Mouse (Mus musculus): ENCODE data around the gene Gm28048. TPM values are rescaled to one million over a fixed set of nuclear protein-coding genes. Genes with fewer than 3 reads are reported as not detected.

Gene Gm28048
- polyA plus RNA-seq (2015; fragmentation: Nextera tagmentation; extraction: Ambion mirVana): 24.4 and 24.7 TPM in 2 replicates

DNA sequence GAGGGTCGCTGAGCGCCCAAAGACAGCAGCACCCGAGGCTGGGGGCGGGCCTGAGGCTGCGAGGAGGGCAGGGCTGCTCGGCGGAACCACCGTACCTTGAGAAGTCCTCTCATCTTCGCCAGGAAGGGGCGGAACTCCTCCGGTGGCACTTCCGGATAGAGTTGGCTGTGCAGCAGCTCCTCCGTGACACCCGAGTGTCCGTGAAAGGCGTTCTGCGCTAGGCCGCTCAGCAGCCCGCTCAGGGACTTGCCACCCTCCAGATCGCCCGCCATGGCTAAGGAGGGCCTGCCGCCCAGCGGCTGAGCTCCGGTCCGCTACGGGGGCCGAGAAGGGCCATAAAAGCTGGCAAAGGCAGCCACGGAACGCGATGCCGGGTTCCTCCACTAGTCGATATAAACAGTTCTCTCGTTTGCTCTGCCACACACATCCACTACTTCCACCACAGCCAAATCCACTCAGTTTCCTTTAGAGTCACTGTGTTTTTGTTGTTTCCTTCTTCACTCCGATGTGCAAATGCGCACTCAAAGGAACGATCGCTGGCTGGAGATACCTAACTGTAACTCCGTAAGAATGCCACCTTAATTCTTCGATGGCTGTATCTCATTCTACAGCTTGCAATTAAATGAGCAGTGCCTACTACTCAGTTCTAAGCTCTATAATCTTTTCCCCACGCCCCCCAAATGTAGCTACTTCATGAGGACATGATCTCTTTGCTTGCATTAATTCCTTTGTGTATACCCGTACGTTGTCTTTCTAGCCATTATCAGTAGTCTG lies at the start of gene Gm28048, which contains the start of gene Commd1:
Gene Gm28048 (minus strand): TSS at position 107 of the 774 bp plus-strand sequence.
Gene Commd1 (minus strand): TSS at position 399 of the 774 bp plus-strand sequence.
- H3K27me3 ChIP-seq (ENCODE audit: insufficient read depth, low read length): no peaks in the 10 kb centered on the region
- H3K4me3 ChIP-seq (ENCODE audit: low read length): peak within 1 kb of the TSS; percentile 61
- H3K9ac ChIP-seq (replicated peaks; ENCODE audit: low read length): peak within 1 kb of the TSS; percentile 89
- peak; percentile 96 for ATAC-seq (ENCODE audit: low FRiP score, low TSS enrichment)
- peaks cover 7% of the 10 kb centered on the region; the same call in 1 of the 2 replicates for H3K36me3 ChIP-seq (ENCODE audit: insufficient read depth, low read length)
- H3K27ac ChIP-seq (ENCODE audit: low read length): peak within 1 kb of the TSS; percentile 98
- H3K4me2 ChIP-seq (replicated peaks; ENCODE audit: low read depth, low read length): peak within 1 kb of the TSS; percentile 86
- peaks cover 13% of the 10 kb centered on the region for H3K4me1 ChIP-seq (ENCODE audit: insufficient read depth, low read length)
- no peaks in the 10 kb centered on the region for H3K9me3 ChIP-seq (ENCODE audit: low read length)
- 3% methylated on average over 42 of the region's 42 CpGs for WGBS

DNA sequence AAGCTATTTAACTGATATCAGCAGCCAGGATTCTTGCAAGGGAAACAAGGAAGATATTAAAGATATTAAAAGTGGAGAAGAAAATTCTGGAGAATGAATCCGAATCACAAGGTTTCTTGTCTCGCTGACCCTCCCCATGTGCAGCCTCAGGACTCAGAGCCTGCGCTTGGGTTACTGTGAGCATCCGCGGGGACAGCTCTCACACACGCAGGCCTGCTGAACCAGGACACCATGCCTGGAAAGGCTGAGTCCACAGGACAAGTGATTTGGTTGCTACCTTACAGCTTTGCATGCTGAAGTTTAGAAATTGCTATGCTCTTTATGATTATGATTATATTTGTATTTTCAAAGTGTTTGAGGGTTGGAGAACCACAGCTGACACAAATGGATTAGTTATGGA lies 47.5 kb upstream of the Gm28048 start:
- H3K36me3 ChIP-seq (ENCODE audit: insufficient read depth, low read length): no peaks in the 10 kb centered on the region
- no peak overlapping the region for H3K4me2 ChIP-seq (replicated peaks; ENCODE audit: low read depth, low read length)
- no peak overlapping the region for H3K9ac ChIP-seq (replicated peaks; ENCODE audit: low read length)
- no peaks in the 10 kb centered on the region for H3K9me3 ChIP-seq (ENCODE audit: low read length)
- no peak for ATAC-seq (ENCODE audit: low FRiP score, low TSS enrichment)
- no peaks in the 10 kb centered on the region for H3K4me1 ChIP-seq (ENCODE audit: insufficient read depth, low read length)
- H3K27me3 ChIP-seq (ENCODE audit: insufficient read depth, low read length): no peaks in the 10 kb centered on the region
- H3K27ac ChIP-seq (ENCODE audit: low read length): no peak overlapping the region
- 82% methylated on average over 6 of the region's 6 CpGs for WGBS
- no peak overlapping the region for H3K4me3 ChIP-seq (ENCODE audit: low read length)

DNA sequence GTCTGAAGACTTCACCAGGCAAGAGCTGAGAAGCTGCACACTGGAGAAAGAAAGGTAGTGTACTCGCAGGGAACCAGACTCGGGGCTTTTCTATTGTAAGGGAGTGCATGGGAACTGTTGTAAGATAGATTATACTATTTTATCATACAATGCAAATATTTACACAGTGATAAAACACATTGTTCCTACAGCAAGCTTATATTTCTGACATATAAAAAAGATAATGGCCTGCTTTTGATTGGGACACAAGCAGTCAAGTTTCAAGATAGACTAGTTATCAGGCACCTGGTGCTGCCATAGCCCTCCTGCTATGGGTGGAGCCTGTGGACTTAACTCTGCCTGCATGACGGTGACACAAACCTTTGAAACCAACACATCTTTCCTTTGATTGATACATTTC lies 47.1 kb upstream of the Gm28048 start:
- Histone ChIP-seq H3K27ac (ENCODE audit: low read length) (no peak overlapping the region), H3K27me3 (ENCODE audit: insufficient read depth, low read length) (no peaks in the 10 kb centered on the region), H3K36me3 (ENCODE audit: insufficient read depth, low read length) (no peaks in the 10 kb centered on the region), H3K9ac (replicated peaks; ENCODE audit: low read length) (no peak overlapping the region), H3K4me3 (ENCODE audit: low read length) (no peak overlapping the region), H3K4me1 (ENCODE audit: insufficient read depth, low read length) (no peaks in the 10 kb centered on the region), H3K4me2 (replicated peaks; ENCODE audit: low read depth, low read length) (no peak overlapping the region), H3K9me3 (ENCODE audit: low read length) (no peaks in the 10 kb centered on the region)
- 72% methylated on average over 3 of the region's 3 CpGs for WGBS
- no peak for ATAC-seq (ENCODE audit: low FRiP score, low TSS enrichment)

DNA sequence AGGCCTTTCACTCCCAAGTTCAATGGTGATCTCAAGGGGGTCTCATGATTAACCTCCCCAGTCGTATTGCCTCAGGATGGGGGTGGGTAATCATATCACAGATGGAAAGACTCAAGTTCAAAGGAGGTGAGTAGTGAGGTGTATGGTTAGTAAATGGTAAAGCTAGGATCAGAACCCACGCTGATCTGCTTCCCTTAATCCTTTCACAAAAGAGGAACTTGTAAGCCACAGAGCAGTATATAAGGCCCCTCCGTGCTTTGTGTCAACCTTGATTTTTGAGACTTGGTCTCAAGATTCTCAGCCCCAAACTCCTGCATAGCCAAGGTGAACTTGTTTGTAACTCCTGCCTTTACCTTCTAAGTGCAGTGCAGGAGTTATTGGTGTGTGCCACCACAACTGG lies 42.3 kb upstream of the Gm28048 start:
- H3K4me2 ChIP-seq (replicated peaks; ENCODE audit: low read depth, low read length): no peak overlapping the region
- H3K9ac ChIP-seq (replicated peaks; ENCODE audit: low read length): no peak overlapping the region
- ATAC-seq (ENCODE audit: low FRiP score, low TSS enrichment): no peak
- no peaks in the 10 kb centered on the region for H3K9me3 ChIP-seq (ENCODE audit: low read length)
- H3K27ac ChIP-seq (ENCODE audit: low read length): no peak overlapping the region
- no peaks in the 10 kb centered on the region for H3K36me3 ChIP-seq (ENCODE audit: insufficient read depth, low read length)
- H3K4me3 ChIP-seq (ENCODE audit: low read length): no peak overlapping the region
- H3K27me3 ChIP-seq (ENCODE audit: insufficient read depth, low read length): no peaks in the 10 kb centered on the region
- H3K4me1 ChIP-seq (ENCODE audit: insufficient read depth, low read length): 0 out of 2 replicates have a peak, but pooled peaks cover 3% of the 10 kb centered on the region
- 82% methylated on average over 3 of the region's 3 CpGs for WGBS

- Histone ChIP-seq H3K9ac (replicated peaks; ENCODE audit: low read length) (no peak overlapping the region), H3K9me3 (ENCODE audit: low read length) (peaks cover 4% of the 10 kb centered on the region), H3K4me1 (ENCODE audit: insufficient read depth, low read length) (0 out of 2 replicates have a peak, but pooled peaks cover 3% of the 10 kb centered on the region), H3K36me3 (ENCODE audit: insufficient read depth, low read length) (no peaks in the 10 kb centered on the region), H3K4me2 (replicated peaks; ENCODE audit: low read depth, low read length) (no peak overlapping the region), H3K27me3 (ENCODE audit: insufficient read depth, low read length) (no peaks in the 10 kb centered on the region), H3K4me3 (ENCODE audit: low read length) (no peak overlapping the region), H3K27ac (ENCODE audit: low read length) (no peak overlapping the region)
- ATAC-seq (ENCODE audit: low FRiP score, low TSS enrichment): no peak
- 98% methylated on average over 2 of the region's 2 CpGs for WGBS
Measured at GRCm38 (mm10) chr11:23023155-23023554, 41.3 kb upstream of the Gm28048 start.

GRCm38 (mm10) chr11:23020841-23021240 lies 39.0 kb upstream of the Gm28048 start:
- H3K9ac ChIP-seq (replicated peaks; ENCODE audit: low read length): no peak overlapping the region
- H3K27ac ChIP-seq (ENCODE audit: low read length): no peak overlapping the region
- no peak overlapping the region for H3K4me2 ChIP-seq (replicated peaks; ENCODE audit: low read depth, low read length)
- peaks cover 4% of the 10 kb centered on the region for H3K9me3 ChIP-seq (ENCODE audit: low read length)
- no peak for ATAC-seq (ENCODE audit: low FRiP score, low TSS enrichment)
- WGBS: 93% methylated on average over 14 of the region's 14 CpGs
- no peaks in the 10 kb centered on the region for H3K36me3 ChIP-seq (ENCODE audit: insufficient read depth, low read length)
- H3K4me1 ChIP-seq (ENCODE audit: insufficient read depth, low read length): 0 out of 2 replicates have a peak, but pooled peaks cover 3% of the 10 kb centered on the region
- no peaks in the 10 kb centered on the region for H3K27me3 ChIP-seq (ENCODE audit: insufficient read depth, low read length)
- no peak overlapping the region for H3K4me3 ChIP-seq (ENCODE audit: low read length)

- H3K27ac ChIP-seq (ENCODE audit: low read length): no peak overlapping the region
- ATAC-seq (ENCODE audit: low FRiP score, low TSS enrichment): no peak
- 52% methylated on average over 24 of the region's 24 CpGs for WGBS
- no peaks in the 10 kb centered on the region for H3K36me3 ChIP-seq (ENCODE audit: insufficient read depth, low read length)
- H3K9ac ChIP-seq (replicated peaks; ENCODE audit: low read length): peak overlapping the region; percentile 17; the same call in 1 of the 2 replicates
- H3K9me3 ChIP-seq (ENCODE audit: low read length): peaks cover 4% of the 10 kb centered on the region
- no peak overlapping the region for H3K4me2 ChIP-seq (replicated peaks; ENCODE audit: low read depth, low read length)
- no peak overlapping the region for H3K4me3 ChIP-seq (ENCODE audit: low read length)
- 0 out of 2 replicates have a peak, but pooled peaks cover 3% of the 10 kb centered on the region for H3K4me1 ChIP-seq (ENCODE audit: insufficient read depth, low read length)
- H3K27me3 ChIP-seq (ENCODE audit: insufficient read depth, low read length): no peaks in the 10 kb centered on the region
Measured at GRCm38 (mm10) chr11:23020116-23020770, 38.4 kb upstream of the Gm28048 start.

GRCm38 (mm10) chr11:23017943-23018342 lies 36.1 kb upstream of the Gm28048 start:
- H3K9ac ChIP-seq (replicated peaks; ENCODE audit: low read length): no peak overlapping the region
- H3K27ac ChIP-seq (ENCODE audit: low read length): no peak overlapping the region
- no peak overlapping the region for H3K4me2 ChIP-seq (replicated peaks; ENCODE audit: low read depth, low read length)
- no peak overlapping the region for H3K4me3 ChIP-seq (ENCODE audit: low read length)
- no peak for ATAC-seq (ENCODE audit: low FRiP score, low TSS enrichment)
- peaks cover 4% of the 10 kb centered on the region for H3K9me3 ChIP-seq (ENCODE audit: low read length)
- H3K36me3 ChIP-seq (ENCODE audit: insufficient read depth, low read length): no peaks in the 10 kb centered on the region
- no peaks in the 10 kb centered on the region for H3K27me3 ChIP-seq (ENCODE audit: insufficient read depth, low read length)
- 0 out of 2 replicates have a peak, but pooled peaks cover 3% of the 10 kb centered on the region for H3K4me1 ChIP-seq (ENCODE audit: insufficient read depth, low read length)
- WGBS: 91% methylated on average over 4 of the region's 4 CpGs

- Histone ChIP-seq H3K27ac (ENCODE audit: low read length) (no peak overlapping the region), H3K9me3 (ENCODE audit: low read length) (peaks cover 4% of the 10 kb centered on the region), H3K4me2 (replicated peaks; ENCODE audit: low read depth, low read length) (no peak overlapping the region), H3K4me3 (ENCODE audit: low read length) (no peak overlapping the region), H3K9ac (replicated peaks; ENCODE audit: low read length) (no peak overlapping the region), H3K36me3 (ENCODE audit: insufficient read depth, low read length) (no peaks in the 10 kb centered on the region), H3K27me3 (ENCODE audit: insufficient read depth, low read length) (no peaks in the 10 kb centered on the region), H3K4me1 (ENCODE audit: insufficient read depth, low read length) (no peaks in the 10 kb centered on the region)
- WGBS: 72% methylated on average over 6 of the region's 6 CpGs
- ATAC-seq (ENCODE audit: low FRiP score, low TSS enrichment): no peak
Measured at GRCm38 (mm10) chr11:23014996-23015395, 33.1 kb upstream of the Gm28048 start.
